Mouse (Mus musculus) embryo, embryonic 10 days (tissue): ENCODE results near the gene Gm21915.

Experiments
- DNase-seq: peaks from one replicate; pipeline ENCODE4 v3.0.0-alpha.2; 2015; ENCODE audit warnings: low spot score

Gm21915 gene

GRCm38 (mm10) chr9:40666190-40666803, 4.1 kb upstream of the Gm21915 start:
- DNase-seq = no peak

- peak; percentile 59 for DNase-seq
Observed at GRCm38 (mm10) chr9:40671323-40671930, 1.0 kb downstream of the Gm21915 start.

- no peak for DNase-seq
Observed at GRCm38 (mm10) chr9:40675203-40675958, 5.0 kb downstream of the Gm21915 start.

- DNase-seq = no peak
Observed at GRCm38 (mm10) chr9:40678653-40679052, 8.2 kb downstream of the Gm21915 start.

GRCm38 (mm10) chr9:40685801-40686420, 15.5 kb downstream of the Gm21915 start, which contains the start of gene Clmp:
Gene Clmp, plus strand, starts transcription at chr9:40685962.
- DNase-seq = peak; percentile 64

GRCm38 (mm10) chr9:40686421-40686899, 16.0 kb downstream of the Gm21915 start:
- peak; percentile 67 for DNase-seq

GRCm38 (mm10) chr9:40687053-40687452, 16.6 kb downstream of the Gm21915 start:
- no peak for DNase-seq

GRCm38 (mm10) chr9:40687553-40687952, 17.1 kb downstream of the Gm21915 start:
- DNase-seq = no peak

- no peak for DNase-seq
Observed at GRCm38 (mm10) chr9:40690511-40690910, 20.1 kb downstream of the Gm21915 start.

- no peak for DNase-seq
Observed at GRCm38 (mm10) chr9:40693026-40693425, 22.6 kb downstream of the Gm21915 start.

GRCm38 (mm10) chr9:40693768-40694167, 23.4 kb downstream of the Gm21915 start:
- no peak for DNase-seq

GRCm38 (mm10) chr9:40694284-40694683, 23.9 kb downstream of the Gm21915 start:
- DNase-seq = no peak

- no peak for DNase-seq
Observed at GRCm38 (mm10) chr9:40696086-40696485, 25.7 kb downstream of the Gm21915 start.

- DNase-seq = no peak
Observed at GRCm38 (mm10) chr9:40699194-40699593, 28.8 kb downstream of the Gm21915 start.

- DNase-seq = no peak
Observed at GRCm38 (mm10) chr9:40700253-40700652, 29.8 kb downstream of the Gm21915 start.

- DNase-seq = peak; percentile 64
Observed at GRCm38 (mm10) chr9:40704364-40705276, 34.2 kb downstream of the Gm21915 start.

GRCm38 (mm10) chr9:40708448-40709140, 38.2 kb downstream of the Gm21915 start:
- no peak for DNase-seq

- DNase-seq = no peak
Observed at GRCm38 (mm10) chr9:40709141-40709537, 38.7 kb downstream of the Gm21915 start.

GRCm38 (mm10) chr9:40709587-40709986, 39.2 kb downstream of the Gm21915 start:
- DNase-seq = no peak

GRCm38 (mm10) chr9:40709991-40710390, 39.6 kb downstream of the Gm21915 start:
- no peak for DNase-seq

- DNase-seq = peak; percentile 54
Observed at GRCm38 (mm10) chr9:40711654-40712053, 41.2 kb downstream of the Gm21915 start.
